Mouse (Mus musculus) fat pad, adult 2 months (tissue): ENCODE measurements around the gene Meis3.

ENCODE experiments used
- DNase-seq: peaks from one replicate; pipeline ENCODE4 v3.0.0-alpha.2; 2011; ENCODE audit warnings: low read depth, low spot score; ENCODE audit errors: extremely low read depth

The Meis3 gene

DNA sequence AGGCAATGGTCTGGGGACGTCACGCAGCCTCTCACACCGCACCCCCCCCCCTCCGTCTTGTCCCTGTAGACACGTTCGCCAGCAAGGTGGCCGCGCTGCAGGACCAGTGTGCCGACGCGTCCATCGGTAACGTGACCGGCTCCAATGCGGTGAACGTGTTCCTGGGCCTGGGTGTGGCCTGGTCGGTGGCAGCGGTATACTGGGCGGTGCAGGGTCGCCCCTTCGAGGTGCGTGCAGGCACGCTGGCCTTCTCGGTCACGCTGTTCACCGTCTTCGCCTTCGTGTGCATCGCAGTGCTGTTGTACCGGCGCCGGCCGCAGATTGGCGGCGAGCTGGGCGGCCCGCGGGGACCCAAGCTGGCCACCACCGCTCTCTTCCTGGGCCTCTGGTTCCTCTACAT lies 16.2 kb upstream of the Meis3 start:
- DNase-seq, result no peak

DNA sequence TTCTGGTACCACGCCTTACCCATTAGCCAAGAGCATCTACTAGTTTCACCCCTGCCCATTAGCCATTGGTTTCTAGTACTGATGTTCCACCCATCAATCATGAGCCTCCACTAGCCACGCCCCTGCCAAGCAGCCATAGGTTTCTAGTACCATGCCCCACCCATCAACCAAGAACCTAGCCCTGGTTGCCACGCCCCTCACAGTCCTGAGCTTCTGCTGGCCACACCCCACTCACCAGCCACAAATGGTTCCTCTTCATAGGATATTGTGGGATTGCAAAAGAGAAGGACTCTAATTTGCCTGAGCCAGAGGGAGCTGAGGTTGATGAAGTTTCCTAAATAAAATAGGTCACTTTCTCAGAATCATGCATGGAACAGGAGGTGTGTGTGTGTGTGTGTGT lies 14.2 kb upstream of the Meis3 start:
- no peak for DNase-seq

DNA sequence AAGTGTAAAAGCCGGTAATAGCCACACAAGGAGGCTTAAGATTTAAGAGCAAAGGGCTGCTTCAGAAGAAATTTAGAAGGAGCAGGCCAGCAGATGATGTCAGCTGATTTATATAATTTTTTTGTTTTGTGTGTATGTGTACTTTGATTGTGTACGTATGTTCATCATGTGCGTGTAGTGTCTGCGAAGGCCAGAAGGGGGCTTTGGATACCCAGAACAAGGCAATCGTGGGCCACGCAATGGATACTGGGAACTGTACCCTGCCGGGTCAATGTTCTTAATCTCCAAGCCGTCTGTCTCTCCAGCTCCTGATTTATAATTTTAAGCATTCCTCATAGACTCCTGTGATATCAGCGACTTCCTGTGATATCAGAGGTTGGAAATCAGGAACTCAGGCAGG lies 13.6 kb upstream of the Meis3 start:
- no peak for DNase-seq

DNA sequence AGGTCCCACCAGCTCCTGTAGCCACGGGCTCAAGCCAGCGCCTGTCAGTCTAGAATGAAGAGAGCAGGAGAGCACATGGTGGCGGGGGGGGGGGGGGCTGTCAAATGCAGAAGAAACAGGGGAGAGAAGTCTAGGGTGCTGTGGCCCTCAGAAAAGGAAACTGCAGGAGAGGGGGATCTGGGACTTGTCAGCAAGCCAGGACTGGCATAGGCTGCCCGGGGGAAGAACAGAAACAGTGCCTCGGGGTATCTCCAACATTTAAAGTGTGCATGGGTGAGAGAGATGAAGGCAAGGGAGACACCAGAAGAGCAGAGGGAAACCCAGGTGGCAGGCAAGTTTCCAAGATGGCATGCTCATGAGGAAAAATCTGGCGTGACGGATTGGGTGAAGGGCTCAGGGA lies 12.9 kb upstream of the Meis3 start:
- DNase-seq, result no peak

DNA sequence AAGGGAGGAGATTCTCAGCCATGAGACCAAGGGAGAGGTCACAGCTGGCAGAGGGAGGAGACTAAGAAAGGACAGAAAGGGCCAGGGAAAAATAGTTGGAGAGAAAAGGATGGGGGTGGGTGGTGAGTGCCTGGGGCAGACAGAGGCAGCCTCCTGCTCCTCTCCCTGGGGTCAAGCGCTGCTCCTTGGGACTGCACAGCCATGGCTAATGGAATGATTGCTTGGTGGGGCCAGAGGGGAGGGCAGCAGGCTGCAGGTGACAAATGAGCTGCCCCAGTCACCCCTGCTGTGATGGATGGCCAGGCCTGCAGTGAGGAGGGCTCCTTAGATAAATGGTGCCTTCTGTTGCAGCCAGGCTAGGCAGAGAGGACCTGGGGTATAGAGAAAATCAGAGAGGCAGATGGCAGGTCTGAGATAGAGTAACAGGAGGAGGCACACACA lies 2.7 kb upstream of the Meis3 start:
- DNase-seq, result no peak

DNA sequence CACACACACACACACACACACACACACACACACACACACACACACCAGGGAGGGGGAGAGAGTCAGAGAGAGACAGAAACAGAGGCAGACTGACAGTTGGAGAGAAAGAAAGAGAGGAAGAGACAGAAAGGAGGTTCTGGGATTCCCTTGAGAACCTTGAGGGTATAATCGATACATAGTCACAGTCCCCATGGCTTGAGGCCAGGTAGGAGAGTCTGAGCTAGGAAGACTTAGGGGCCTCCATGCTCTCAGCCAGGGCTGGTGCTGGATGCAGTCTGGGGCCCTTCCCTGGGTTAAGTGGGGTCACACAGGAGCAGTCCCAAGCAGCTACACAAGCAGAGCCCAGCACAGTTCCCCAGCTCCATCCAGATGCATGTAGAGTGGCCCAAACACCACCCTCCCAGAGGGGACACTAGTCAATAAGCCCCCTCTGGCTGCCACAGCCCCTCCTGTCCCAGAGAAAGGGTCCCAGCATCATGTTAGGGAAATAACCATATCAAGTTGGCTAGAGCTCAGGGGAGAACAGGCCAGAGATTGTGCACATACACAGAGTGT lies 2.2 kb upstream of the Meis3 start:
- DNase-seq, result no peak

DNA sequence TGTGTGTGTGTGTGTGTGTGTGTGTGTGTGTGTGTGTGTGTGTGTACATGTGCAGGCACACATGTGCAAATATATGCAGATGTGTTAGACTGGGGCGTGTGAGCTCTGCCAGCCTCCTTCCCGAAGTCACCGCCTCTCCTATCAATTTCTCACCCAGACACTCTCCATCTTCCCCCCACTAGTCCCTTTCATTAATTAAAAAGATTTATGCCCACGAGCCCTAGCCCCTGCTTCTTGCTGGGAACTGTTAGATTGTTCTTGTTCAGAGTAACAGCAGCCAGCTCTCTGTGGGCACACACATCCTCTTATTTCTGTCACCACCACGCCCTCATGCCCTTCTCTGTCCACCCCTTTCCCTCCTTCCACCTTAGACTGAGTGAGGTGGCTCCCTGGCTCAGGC lies 1.7 kb upstream of the Meis3 start:
- DNase-seq, result no peak

DNA sequence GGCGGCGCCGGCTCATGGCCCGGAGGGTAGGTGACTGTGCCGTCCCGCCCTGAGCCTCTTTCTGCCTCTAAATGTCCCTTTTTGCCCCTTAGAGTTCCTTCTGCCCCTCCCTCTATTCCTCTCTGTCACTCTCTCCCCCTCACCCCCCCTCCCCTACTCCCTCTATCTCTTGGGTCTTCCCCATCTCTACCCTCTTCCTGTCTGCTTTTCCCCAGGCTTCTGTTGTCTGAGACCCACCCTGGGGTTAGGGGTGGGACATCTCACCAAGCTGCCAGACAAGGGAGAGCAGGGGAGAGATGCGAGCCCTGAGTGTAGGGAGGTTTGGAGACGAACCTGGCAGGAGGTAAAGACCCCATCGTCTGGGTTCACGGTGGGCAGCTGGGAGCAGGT lies 647 bp downstream of the Meis3 start:
- DNase-seq, result no peak

DNA sequence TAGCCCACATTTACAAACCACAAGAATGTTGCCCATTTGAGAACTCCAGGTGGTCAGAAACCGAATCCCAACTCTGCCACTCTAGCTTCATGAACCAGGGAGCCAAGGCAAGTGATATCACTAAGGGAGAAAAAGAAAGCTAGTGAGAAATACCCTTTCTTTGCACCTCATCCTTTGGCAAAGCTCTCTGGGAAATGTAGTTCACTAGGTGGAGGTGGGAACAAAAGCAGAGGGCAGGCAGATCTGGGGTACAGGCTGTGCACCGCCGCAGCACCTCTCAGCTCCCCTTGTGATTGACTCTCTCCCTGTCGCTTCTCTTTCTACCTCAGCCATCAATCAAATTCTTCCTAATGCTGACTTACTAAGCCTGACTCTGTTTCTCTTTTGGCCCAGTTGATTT lies 3.2 kb downstream of the Meis3 start:
- no peak for DNase-seq

DNA sequence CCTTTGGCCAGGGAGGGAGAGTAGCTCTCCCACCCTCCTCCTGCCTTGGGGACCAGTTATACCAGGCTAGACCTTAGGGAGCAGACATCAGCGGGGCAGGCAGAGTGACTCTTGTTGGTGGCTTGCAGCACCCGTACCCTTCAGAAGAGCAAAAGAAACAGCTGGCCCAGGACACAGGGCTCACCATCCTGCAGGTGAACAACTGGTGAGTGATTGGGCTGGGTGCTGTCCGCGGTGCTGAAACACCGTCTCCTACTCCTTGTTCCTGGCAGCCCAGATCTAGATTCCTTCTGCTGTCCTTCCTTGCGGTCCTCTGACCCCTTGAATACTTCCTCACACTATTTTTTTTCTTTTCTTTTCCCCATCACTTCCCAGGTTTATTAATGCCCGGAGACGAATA lies 8.8 kb downstream of the Meis3 start:
- no peak for DNase-seq

DNA sequence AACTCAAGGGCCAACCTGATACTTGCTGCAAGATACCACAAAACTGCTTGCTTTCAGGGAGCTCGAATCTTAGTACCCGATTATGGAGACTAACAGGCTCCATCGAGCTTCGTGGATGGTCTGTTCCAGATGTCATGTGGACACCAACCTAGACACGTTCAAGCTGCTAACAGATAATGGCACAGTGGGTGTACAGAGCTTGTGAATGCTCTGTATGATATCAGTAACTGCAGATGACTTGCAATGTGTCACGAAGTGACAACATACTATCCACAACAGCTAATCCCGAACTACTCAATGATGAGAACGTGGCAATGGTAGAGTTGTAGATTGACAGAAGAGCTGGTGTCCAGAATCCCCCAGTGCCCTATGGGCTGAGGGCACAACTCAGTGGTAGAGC lies 12.6 kb downstream of the Meis3 start:
- no peak for DNase-seq

DNA sequence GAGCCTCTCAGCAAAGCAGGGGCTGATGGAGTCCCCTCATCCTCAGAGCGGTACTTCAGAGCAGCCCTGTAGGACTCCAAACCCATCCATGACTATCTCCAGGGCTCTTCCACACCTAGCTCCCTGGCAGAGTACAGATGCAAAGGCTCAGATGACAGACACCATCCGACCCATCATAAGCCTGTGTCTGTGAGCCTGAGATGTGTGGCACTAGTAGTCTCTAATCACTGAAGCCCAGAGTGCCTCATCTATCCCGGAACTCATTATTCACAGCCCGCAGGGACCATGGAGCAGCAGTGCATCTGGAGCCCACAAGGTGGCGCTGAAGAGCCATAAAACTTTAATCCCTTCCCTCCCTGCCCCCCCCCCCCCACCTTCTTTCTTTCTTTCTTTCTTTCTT lies 17.4 kb downstream of the Meis3 start:
- no peak for DNase-seq

DNA sequence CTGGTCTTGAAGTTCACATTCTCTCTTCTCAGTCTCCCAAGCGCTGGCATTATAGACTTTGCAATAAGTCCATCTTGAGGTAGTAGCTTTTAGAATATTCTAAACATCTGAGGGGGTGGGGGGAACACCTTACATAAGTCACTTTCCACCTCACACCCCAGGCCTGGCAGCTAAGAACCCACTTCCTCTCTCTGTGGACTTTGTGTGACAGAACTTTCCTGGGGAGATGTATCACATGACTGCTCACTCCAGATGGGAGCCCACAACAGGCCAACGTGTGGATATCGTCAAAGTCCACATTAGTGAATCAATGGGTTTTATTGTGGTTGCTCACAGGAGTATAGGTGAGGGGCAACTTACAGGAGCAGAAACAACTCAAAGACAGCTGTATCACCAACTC lies 18.8 kb downstream of the Meis3 start:
- no peak for DNase-seq

DNA sequence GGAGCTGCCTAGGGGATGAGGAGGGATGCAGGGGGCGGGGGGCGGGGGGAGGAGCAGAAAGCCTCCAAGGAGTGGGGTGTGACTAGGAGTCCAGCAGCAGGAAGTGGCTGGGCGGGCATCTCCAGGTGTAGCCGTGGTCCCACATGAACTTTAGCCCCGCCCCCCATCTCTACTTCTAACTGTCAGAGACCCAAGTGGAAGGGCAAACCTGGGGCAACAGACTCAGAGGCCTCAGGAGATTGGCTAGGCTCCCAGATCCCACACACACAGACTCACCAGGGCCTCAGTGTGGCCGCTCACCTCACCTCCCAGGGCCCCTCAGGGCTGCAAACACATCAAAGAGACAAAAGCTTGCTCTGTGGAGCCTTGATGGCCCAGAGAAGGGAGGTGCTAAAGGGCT lies 21.7 kb downstream of the Meis3 start:
- no peak for DNase-seq

DNA sequence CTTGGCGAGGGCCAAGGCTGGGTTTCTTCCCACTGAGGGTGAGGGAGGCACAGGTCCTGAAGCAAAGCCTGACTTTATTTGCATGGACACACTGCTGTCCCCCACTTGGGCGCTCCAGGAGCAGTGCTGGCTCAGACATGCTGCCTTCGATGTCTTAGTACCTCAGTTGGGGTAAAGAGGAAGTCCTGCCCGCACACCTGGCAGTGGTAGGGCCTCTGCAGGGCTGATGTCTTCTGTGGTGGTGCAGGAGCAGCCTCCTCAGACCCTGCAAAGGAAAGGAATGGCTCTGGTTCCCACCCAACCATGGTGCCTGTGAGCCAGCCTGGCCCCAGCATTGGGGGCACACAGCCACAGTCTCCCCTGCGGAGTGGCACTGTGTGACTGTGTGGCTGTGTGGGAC lies 22.3 kb downstream of the Meis3 start:
- DNase-seq, result no peak

DNA sequence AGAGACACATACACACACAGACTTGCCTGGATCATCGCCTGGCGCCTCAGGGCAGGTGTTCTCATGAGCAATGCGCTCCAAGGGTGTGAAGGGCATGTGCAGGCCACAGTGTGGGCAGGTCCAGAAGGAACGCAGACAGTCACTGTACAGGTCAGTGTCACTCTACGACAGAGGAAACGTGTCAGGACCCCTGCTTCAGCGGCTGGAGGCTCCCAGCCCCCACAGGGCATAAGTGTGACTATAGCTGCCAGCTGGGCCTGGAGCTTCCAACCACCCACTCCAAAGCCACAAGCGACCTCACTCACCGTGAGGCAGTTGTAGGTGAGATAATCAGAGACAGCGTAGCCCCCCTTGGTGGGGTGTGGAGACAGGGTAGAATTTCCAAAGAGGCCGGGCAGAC lies 23.6 kb downstream of the Meis3 start:
- DNase-seq, result no peak

DNA sequence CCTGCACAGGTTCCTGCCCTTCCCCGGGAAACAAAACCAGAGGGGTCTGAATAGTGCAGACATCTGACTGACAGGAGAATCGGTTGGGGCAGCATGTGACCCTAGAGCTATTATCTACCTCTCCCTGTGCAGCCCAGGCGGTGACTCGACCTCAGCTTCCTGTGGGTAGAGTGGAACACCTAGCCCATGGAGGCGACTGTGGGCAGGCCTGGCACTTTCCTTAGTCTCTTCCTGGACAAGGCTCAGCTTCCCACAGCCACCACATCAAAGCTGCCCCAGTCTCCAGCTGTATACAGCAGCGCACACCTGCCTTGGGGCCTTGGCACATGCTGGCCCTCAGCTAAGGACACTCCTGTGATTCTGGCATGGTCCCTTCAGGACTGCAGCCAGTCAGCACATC lies 26.2 kb downstream of the Meis3 start:
- DNase-seq, result no peak

DNA sequence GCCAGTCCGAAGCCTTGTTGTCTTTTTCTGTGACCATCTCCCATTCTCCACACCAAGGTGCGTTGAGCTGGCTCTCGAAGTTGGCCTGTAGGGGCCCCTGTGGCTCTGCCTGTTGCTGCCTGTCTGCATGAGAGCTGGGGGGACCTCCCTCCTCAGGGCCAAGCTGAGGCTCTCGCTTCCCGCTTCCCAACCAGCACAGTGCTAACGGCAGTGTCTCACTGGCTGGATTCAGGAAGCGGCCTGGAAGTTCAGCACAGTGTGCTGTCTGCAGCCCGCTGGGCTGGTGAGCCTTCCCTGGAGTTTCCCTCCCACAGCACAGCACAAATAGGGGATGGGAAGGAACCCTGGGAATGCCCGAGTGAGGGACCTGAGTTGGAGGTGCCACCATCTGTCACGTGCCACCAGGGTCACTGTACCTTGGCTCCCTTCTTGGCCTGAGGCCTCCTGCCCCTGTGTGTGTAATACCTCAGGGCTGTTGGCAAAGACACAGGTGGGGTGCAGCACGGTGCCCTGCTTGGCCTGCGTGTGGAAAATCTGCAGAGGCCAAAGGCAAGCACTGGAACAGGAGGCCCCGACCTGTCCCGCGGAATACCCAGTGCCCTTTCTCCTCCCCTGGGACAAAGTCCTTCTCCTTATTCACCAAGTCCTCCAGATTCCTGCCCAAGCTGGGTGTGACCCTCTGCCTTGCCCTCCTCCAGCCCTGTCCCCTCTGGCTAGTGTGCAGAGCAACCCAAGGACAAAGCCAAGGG lies 28.0 kb downstream of the Meis3 start:
- DNase-seq, result no peak

DNA sequence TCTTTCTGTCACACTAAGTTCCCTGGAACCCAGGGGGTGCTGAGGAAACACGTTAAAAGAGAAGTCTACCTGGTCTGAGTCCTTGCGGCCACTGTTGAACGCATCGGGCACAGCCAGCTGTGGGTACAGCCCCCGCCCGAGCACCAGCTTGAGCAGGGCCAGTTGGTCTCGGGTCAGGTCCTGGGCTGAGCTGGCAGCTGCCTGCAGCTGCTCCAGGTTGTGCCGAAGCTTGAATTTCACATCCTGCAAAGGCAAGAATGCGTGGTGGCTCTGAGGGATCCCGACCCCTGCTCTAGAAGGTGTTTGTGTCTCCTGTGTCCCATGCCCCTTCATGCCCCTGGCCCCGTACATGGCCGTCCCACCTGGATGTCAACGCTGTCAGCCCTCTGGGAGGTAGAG lies 28.6 kb downstream of the Meis3 start:
- DNase-seq, result no peak

DNA sequence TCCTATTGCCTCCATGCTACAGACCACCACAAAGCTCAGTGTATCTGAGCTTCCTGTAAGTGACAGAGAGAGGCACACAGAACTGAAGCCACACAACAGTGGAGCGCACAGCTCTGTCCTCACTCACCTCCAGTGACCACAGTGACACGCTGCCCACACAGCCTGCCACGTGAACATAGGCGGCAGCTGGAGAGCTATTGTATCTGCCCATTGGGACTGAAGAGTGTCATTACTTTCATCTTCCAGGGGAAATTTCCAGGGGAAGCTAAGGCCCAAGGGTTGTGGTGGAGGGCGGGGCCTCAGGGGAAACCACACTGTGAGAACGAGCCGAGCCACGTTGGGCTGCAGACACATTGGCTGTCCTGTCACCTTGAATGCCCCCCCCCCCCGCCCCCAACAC lies 29.9 kb downstream of the Meis3 start:
- DNase-seq, result no peak

DNA sequence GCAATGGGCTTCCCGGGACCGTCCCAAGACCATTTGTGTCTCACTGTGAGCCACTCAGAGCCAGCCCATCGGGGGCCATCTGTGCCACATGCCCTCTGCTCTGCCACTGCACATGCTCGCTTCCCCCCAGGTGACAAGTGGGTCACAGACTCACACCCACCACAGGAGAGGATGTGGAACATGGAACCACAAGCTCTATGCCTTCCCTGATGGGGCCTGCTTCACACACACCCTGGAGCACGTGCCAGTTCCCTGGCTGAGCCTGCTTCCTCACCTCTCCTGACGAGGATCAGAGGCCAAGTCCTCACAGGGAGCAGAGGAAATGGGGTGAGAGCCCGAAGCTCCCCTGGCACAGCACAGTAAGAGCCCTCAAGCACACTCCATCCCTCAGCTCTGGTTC lies 32.2 kb downstream of the Meis3 start:
- no peak for DNase-seq

DNA sequence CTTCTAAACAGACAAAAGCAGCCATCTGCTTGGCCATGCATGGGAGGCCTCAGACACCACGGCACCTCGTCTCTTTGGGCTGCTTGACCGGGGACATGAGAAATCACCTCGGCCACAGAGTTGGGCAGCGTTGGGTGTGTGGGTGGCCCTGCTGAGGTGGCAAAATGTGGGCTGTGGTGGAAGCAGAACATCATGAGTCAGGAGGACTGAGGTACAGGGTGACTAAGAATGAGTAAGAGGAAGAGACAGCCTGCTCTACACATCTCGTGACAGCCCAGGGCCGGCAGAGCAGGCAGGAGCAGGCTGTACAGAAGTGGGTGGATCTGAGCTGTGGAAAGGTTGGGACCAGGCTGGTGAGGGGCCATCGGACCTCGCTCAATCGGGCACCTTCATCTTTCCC lies 32.6 kb downstream of the Meis3 start:
- peak; percentile 13 for DNase-seq
